In genomic region chr10:69335195-69335536, GRCm38 (mm10) we compare ENCODE assay signal across 11 mouse cellular contexts. TPM values are rescaled to one million over a fixed set of nuclear protein-coding genes. Genes with fewer than 3 reads are reported as not detected.
DNase-seq lines count a peak whose midpoint lies in the region; ATAC-seq and TF ChIP-seq lines count a peak whose summit lies in the region.
"Had no signal": no experiment of that assay in that cellular context is flagged by ENCODE, and none has a peak within 500 bp of the region (broad histone marks: within the 10 kb centered on the region; RNA-seq: fewer than 3 reads in every experiment).

No protein-coding gene starts in this region.

- H3K9ac ChIP-seq in ES-E14 (ENCODE audit: insufficient read depth, low read depth, low read length, poor library complexity, severe bottlenecking), result no peak overlapping the region
- no peak overlapping the region for H3K9ac ChIP-seq in limb, embryonic 15.5 days

- H3K36me3 ChIP-seq in ES-E14 (ENCODE audit: control insufficient read depth, insufficient read depth, low read length, poor library complexity, severe bottlenecking), result peaks cover 46% of the 10 kb centered on the region
- H3K36me3 ChIP-seq in limb, embryonic 15.5 days, result peaks cover 41% of the 10 kb centered on the region
- H3K36me3 ChIP-seq in heart, embryonic 10.5 days, result peaks cover 72% of the 10 kb centered on the region

- H3K4me2 ChIP-seq in limb, embryonic 15.5 days, result no peak overlapping the region

- peak overlapping the region; percentile 61; the same call in 1 of the 2 replicates for H3K27ac ChIP-seq in layer of hippocampus, adult 2 months
- 0 out of 2 replicates have a peak overlapping the region, but pooled peaks have one; percentile 1 for H3K27ac ChIP-seq in ES-E14 (ENCODE audit: insufficient read depth, low read depth, low read length, poor library complexity, severe bottlenecking)
- peak overlapping the region; percentile 61; the same call in 1 of the 2 replicates for H3K27ac ChIP-seq in limb, embryonic 15.5 days
- H3K27ac ChIP-seq in heart, embryonic 10.5 days, result no peak overlapping the region

- H3K4me1 ChIP-seq in ES-E14 (ENCODE audit: control insufficient read depth in 2 of 2, insufficient read depth in 2 of 2, low read length in 2 of 2, poor library complexity in 1 of 2), result peaks cover 0 to 12% of the 10 kb centered on the region in 2 experiments; a peak in 3 of 4 replicates
- 0 out of 2 replicates have a peak, but pooled peaks cover 8% of the 10 kb centered on the region for H3K4me1 ChIP-seq in limb, embryonic 15.5 days
- no peaks in the 10 kb centered on the region for H3K4me1 ChIP-seq in heart, embryonic 10.5 days

- in situ Hi-C loops in ES-E14 (cut with MboI; ENCODE audit: low sequenced_read_pairs in 2 of 2, unreplicated experiment in 2 of 2), result no loop called here

- DNase-seq in layer of hippocampus, adult 2 months (ENCODE audit: low spot score in 2 of 2), result no peak
- no peak for DNase-seq in layer of hippocampus, postnatal 25 days (ENCODE audit: extremely low spot score in 1 of 2, low spot score in 1 of 2)
- no peak for DNase-seq in ES-E14 (ENCODE audit: low read depth, low spot score)
- no peak for DNase-seq in cerebellum, postnatal 25 days
- DNase-seq in heart, embryonic 10.5 days (ENCODE audit: low spot score), result no peak
- DNase-seq: heart, adult 11 months; thymus, postnatal 14 days had no signal

- no peaks in the 10 kb centered on the region for H3K27me3 ChIP-seq in limb, embryonic 15.5 days
- H3K27me3 ChIP-seq in heart, embryonic 10.5 days (ENCODE audit: insufficient read depth, poor library complexity, severe bottlenecking), result no peaks in the 10 kb centered on the region

- no peak for TF ChIP-seq CTCF in layer of hippocampus, adult 2 months (conservative IDR thresholded peaks at IDR 0.05)

- WGBS in limb, embryonic 15.5 days, result 62% methylated on average over 7 of the region's 7 CpGs
- WGBS in heart, embryonic 10.5 days, result 87% methylated on average over 7 of the region's 7 CpGs

- no peaks in the 10 kb centered on the region for H3K9me3 ChIP-seq in ES-E14 (ENCODE audit: control insufficient read depth, insufficient read depth, low read depth, low read length)
- H3K9me3 ChIP-seq in limb, embryonic 15.5 days, result no peaks in the 10 kb centered on the region
- no peaks in the 10 kb centered on the region for H3K9me3 ChIP-seq in heart, embryonic 10.5 days
- H3K9me3 ChIP-seq: G1E had no signal

- 0 out of 2 replicates have a peak, but pooled peaks have one; percentile 3 for ATAC-seq in common myeloid progenitor, adult 5-6 weeks (replicated peaks; ENCODE audit: low read depth, poor library complexity, severe bottlenecking)
- ATAC-seq in limb, embryonic 15.5 days (ENCODE audit: insufficient number of reproducible peaks, low FRiP score, low TSS enrichment, low read depth), result no peak
- ATAC-seq: inflammation-experienced regulatory T-cells, adult 6 months had no signal

- no peak overlapping the region for H3K4me3 ChIP-seq in layer of hippocampus, adult 2 months
- H3K4me3 ChIP-seq in ES-E14 (ENCODE audit: insufficient read depth in 1 of 2, low read depth in 1 of 2, low read length in 2 of 2, poor library complexity in 1 of 2, severe bottlenecking in 1 of 2), result no peak overlapping the region
- H3K4me3 ChIP-seq in limb, embryonic 15.5 days, result no peak overlapping the region
- H3K4me3 ChIP-seq in heart, embryonic 10.5 days, result no peak overlapping the region

TF ChIP-seq in ES-E14, 5 proteins besides CTCF, POLR2A, EP300 and RAD21:
- no peak for TF ChIP-seq MAFK (IDR thresholded peaks at IDR 0.05; ENCODE audit: insufficient read depth, low read depth, low read length)
- no peak for TF ChIP-seq CHD2 (IDR thresholded peaks at IDR 0.05; ENCODE audit: low read depth, low read length)
- no peak for TF ChIP-seq ZNF384 (IDR thresholded peaks at IDR 0.05; ENCODE audit: low read depth, low read length)
- no peak for TF ChIP-seq HCFC1 (IDR thresholded peaks at IDR 0.05; ENCODE audit: borderline replicate concordance, insufficient read depth, low read length)
- TF ChIP-seq ZC3H11A (IDR thresholded peaks at IDR 0.05; ENCODE audit: borderline replicate concordance, low read depth, low read length), result no peak

RNA-seq across cellular contexts. Expression of gene Cdk1, which starts 17.6 kb away (rescaled TPM):
- under 1 TPM; 0.61 to 1.00 TPM for total RNA-seq in layer of hippocampus, adult 2 months (2021)
- total RNA-seq in layer of hippocampus, postnatal 25 days (2021), result 1 to 10 TPM in 1 of 2 experiments, under 1 TPM in 1; 0.77 to 1.1 TPM
- 191 and 351 TPM in 2 replicates for total RNA-seq in ES-E14 (2012; rRNA removed)
- 228 and 241 TPM in 2 replicates for total RNA-seq in common myeloid progenitor, adult 5-6 weeks (2017)
- polyA plus RNA-seq in limb, embryonic 15.5 days (2015; fragmentation: Nextera tagmentation; extraction: Ambion mirVana), result 348 and 358 TPM in 2 replicates
- 411 and 465 TPM in 2 replicates for polyA plus RNA-seq in heart, embryonic 10.5 days (2016; fragmentation: Nextera tagmentation; extraction: Ambion mirVana)

Comparison
In these comparisons a context has a peak if more than half of its experiments do, and no peak if none do; other contexts are left out.
1. RNA of gene Cdk1, which starts 17.6 kb away (total RNA-seq): 191 to 351 TPM in ES-E14 and 228 to 241 TPM in common myeloid progenitor, adult 5-6 weeks; 0.77 to 1.1 TPM in layer of hippocampus, postnatal 25 days and 0.61 to 1.00 TPM in layer of hippocampus, adult 2 months; every median in the first group is over 10 times any median in the second.